Mouse (Mus musculus) heart, postnatal 0 days (tissue): ENCODE data around the gene Cdh13.
A peak's percentile ranks its signal among the peaks of the same experiment; 100 is the strongest.

Source experiments
- CTCF ChIP-seq: IDR thresholded peaks from 2 replicates; pipeline ENCODE4 v1.5.1; 2016; ENCODE audit warnings: antibody characterized with exemption, control low read depth, low read depth
- EP300 ChIP-seq: IDR thresholded peaks from 2 replicates; pipeline ENCODE4 v1.6.1; 2016; ENCODE audit warnings: antibody characterized with exemption, low read depth

DNA sequence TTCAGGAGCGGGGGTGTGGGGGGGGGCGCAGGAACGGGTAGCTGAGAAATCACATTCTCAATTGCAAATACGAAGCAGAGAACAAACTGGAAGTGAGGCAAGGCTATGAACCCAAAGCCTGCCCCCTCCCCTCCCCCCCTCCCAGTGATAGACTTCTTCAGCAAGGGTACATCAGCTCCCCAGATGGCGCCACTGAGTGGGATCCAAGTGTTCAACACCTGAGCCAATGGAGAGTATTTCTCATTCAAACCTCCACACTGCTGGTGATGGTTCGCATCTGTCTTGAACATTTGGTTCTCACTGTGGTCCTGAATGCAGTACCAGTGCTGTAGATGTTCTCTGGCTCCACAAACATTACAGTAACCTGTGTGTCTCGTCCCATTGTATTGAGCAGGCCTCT is 6.0 kb downstream of the Cdh13 start:
- TF ChIP-seq CTCF = 0 out of 2 replicates have a peak, but pooled peaks have one; percentile 17
- TF ChIP-seq EP300 = no peak
